Mouse (Mus musculus) cerebellum, adult 2 months (tissue): ENCODE results near the gene Nacc1.

Experiments used
- CTCF ChIP-seq: fragments of 200-500 bp; IDR thresholded peaks from 2 replicates; pipeline ENCODE4 v1.5.1; 2011; ENCODE audit warnings: low read depth, mild to moderate bottlenecking, control low read depth, low read length, moderate library complexity, borderline replicate concordance; ENCODE audit not compliant: insufficient read depth
- POLR2A ChIP-seq: fragments of 200-500 bp; IDR thresholded peaks from 2 replicates; pipeline ENCODE4 v1.6.1; 2011; ENCODE audit warnings: low read length, control low read depth, borderline replicate concordance; ENCODE audit not compliant: insufficient read depth

- TF ChIP-seq POLR2A, result no peak
- TF ChIP-seq CTCF, result no peak
Observed at GRCm38 (mm10) chr8:84661961-84662571, 25.6 kb downstream of the Nacc1 start.
